Mouse (Mus musculus): Measurements from ENCODE around the gene Boll. TPM values are rescaled to one million over a fixed set of nuclear protein-coding genes. Genes with fewer than 3 reads are reported as not detected.

Boll gene
- polyA plus RNA-seq, 1 experiment: not detected

GRCm38 (mm10) chr1:55215185-55215813 is 148.0 kb downstream of the Boll start:
- TF ChIP-seq CTCF (IDR thresholded peaks at IDR 0.05; ENCODE audit: insufficient read depth, low read depth, low read length): no peak
- 34% methylated on average over 11 of the region's 11 CpGs for WGBS

DNA sequence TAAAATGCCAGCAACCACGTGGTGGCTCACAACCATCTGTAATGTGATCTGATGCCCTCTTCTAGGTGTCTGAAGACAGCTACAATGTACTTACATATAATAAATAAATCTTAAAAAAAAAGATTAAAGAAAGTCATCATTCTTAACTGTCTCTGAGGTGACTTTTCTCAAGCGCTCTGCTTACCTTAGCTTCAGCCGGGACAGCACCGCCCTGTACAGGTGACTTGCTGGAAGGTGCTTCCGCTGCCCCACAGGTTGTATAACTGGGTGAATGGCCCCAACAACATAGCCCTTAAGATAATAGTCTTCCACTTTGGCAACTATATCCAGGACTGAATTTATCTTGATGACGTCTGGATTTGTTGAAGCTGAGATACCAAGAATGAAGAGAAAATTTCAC is 149.3 kb downstream of the Boll start:
- Histone ChIP-seq H3K27ac (ENCODE audit: insufficient read depth, low read depth, low read length) (no peak overlapping the region), H3K4me1 (ENCODE audit: control insufficient read depth, insufficient read depth, low read length) (0 out of 2 replicates have a peak, but pooled peaks cover 6% of the 10 kb centered on the region), H3K4me3 (ENCODE audit: insufficient read depth, low read depth, low read length) (no peak overlapping the region)
- no peak for TF ChIP-seq POLR2A (IDR thresholded peaks at IDR 0.05; ENCODE audit: insufficient read depth, low read depth, low read length)
- WGBS: 92% methylated on average over 6 of the region's 6 CpGs

More at GRCm38 (mm10) chr1:55215185-55215813, 148.0 kb downstream of the Boll start:
- Histone ChIP-seq H3K4me3 (ENCODE audit: insufficient read depth, low read depth, low read length) (no peak overlapping the region), H3K27ac (ENCODE audit: insufficient read depth, low read depth, low read length) (no peak overlapping the region), H3K4me1 (ENCODE audit: control insufficient read depth, insufficient read depth, low read length) (0 out of 2 replicates have a peak, but pooled peaks cover 4% of the 10 kb centered on the region)

DNA sequence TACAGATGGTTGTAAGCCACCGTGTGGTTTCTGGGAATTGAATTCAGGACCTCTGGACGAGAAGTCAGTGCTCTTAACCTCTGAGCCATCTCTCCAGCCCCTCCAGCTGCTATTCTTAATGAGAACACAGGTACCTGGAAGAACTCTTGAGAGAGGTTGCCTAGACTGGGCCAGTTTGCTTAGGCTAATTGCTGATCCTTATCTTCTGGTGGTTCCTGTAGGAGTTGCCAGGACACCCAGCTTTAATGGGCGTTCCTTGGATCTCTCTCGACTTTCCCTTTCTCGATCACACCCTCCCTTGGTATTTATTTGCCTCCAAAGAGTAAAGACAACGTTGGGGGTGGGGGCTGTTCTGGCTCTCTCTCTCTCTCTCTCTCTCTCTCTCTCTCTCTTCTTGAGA is 149.8 kb downstream of the Boll start:
- no peak for TF ChIP-seq POLR2A (IDR thresholded peaks at IDR 0.05; ENCODE audit: insufficient read depth, low read depth, low read length)
- H3K4me3 ChIP-seq (ENCODE audit: insufficient read depth, low read depth, low read length): no peak overlapping the region
- WGBS: 83% methylated on average over 6 of the region's 6 CpGs
- H3K4me1 ChIP-seq (ENCODE audit: control insufficient read depth, insufficient read depth, low read length): 0 out of 2 replicates have a peak, but pooled peaks cover 6% of the 10 kb centered on the region
- no peak overlapping the region for H3K27ac ChIP-seq (ENCODE audit: insufficient read depth, low read depth, low read length)

DNA sequence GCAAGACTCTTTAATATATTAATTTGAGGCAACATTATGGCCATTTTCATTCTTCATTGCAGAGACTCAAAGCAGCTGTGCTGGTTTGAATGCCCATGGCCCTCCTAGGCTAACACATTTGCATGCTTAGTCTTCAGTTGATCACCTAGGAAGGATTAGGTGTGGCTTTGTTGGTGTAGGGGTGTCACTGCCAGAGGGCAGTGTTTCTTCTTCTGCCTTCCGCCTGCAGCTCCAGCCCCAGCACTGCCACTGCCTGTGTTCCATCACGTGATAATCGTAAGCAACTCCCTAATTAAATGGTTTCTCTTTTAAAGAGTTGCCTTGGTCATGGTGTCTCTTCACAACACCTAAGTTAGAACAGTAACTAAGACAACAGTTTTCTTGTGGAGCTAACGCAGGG is 150.5 kb downstream of the Boll start:
- TF ChIP-seq POLR2A (IDR thresholded peaks at IDR 0.05; ENCODE audit: insufficient read depth, low read depth, low read length) (no peak), CTCF (IDR thresholded peaks at IDR 0.05; ENCODE audit: insufficient read depth, low read depth, low read length) (no peak)
- Histone ChIP-seq H3K4me1 (ENCODE audit: control insufficient read depth, insufficient read depth, low read length) (0 out of 2 replicates have a peak, but pooled peaks cover 6% of the 10 kb centered on the region), H3K4me3 (ENCODE audit: insufficient read depth, low read depth, low read length) (no peak overlapping the region), H3K27ac (ENCODE audit: insufficient read depth, low read depth, low read length) (no peak overlapping the region)
- 88% methylated on average over 4 of the region's 4 CpGs for WGBS

GRCm38 (mm10) chr1:55211081-55211480 is 152.2 kb downstream of the Boll start:
- H3K4me3 ChIP-seq (ENCODE audit: insufficient read depth, low read depth, low read length): no peak overlapping the region
- no peak overlapping the region for H3K27ac ChIP-seq (ENCODE audit: insufficient read depth, low read depth, low read length)
- 0 out of 2 replicates have a peak, but pooled peaks cover 6% of the 10 kb centered on the region for H3K4me1 ChIP-seq (ENCODE audit: control insufficient read depth, insufficient read depth, low read length)
- TF ChIP-seq POLR2A (IDR thresholded peaks at IDR 0.05; ENCODE audit: insufficient read depth, low read depth, low read length) (no peak), CTCF (IDR thresholded peaks at IDR 0.05; ENCODE audit: insufficient read depth, low read depth, low read length) (no peak)
- WGBS: 88% methylated on average over 8 of the region's 8 CpGs

DNA sequence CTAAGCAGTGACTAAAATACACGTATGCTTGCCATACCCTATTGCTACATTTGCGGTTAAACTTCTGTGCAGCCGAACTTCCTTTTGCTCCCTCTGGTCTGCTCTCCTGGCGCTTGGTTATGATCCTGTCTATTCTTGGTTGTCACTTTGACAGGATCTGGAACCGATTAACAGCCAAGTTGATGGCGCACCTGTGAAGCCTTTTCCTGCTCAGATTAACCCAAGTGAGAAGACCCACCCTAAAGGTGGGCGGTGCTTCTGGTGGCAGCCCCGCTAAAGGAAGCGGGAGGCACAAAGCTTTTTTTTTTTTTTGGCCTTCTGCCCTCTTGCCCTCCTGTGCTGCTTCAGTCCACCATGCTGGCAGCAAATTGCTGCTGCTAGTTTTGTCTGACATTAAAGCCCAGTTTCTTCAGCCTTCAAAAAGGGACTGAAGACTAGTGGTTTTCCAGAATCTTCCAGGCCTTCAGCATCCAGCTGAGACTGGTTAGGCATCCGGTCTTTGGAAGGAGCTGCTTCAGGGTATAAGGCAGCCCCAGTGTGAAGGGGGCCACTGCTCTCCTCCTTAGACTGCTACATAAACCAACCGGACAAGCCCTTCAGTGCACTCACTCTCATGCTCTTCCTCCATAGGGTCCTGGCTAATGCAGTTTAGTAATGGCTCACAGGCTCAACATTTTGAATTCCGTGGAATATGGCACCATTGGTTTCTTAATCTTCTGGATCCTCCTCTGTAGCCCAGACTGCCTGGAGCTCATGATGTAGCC is 152.9 kb downstream of the Boll start:
- TF ChIP-seq CTCF (IDR thresholded peaks at IDR 0.05; ENCODE audit: insufficient read depth, low read depth, low read length): no peak
- no peak for TF ChIP-seq POLR2A (IDR thresholded peaks at IDR 0.05; ENCODE audit: insufficient read depth, low read depth, low read length)
- no peak overlapping the region for H3K27ac ChIP-seq (ENCODE audit: insufficient read depth, low read depth, low read length)
- WGBS: 69% methylated on average over 12 of the region's 12 CpGs
- H3K4me1 ChIP-seq (ENCODE audit: control insufficient read depth, insufficient read depth, low read length): 0 out of 2 replicates have a peak, but pooled peaks cover 5% of the 10 kb centered on the region
- H3K4me3 ChIP-seq (ENCODE audit: insufficient read depth, low read depth, low read length): no peak overlapping the region

DNA sequence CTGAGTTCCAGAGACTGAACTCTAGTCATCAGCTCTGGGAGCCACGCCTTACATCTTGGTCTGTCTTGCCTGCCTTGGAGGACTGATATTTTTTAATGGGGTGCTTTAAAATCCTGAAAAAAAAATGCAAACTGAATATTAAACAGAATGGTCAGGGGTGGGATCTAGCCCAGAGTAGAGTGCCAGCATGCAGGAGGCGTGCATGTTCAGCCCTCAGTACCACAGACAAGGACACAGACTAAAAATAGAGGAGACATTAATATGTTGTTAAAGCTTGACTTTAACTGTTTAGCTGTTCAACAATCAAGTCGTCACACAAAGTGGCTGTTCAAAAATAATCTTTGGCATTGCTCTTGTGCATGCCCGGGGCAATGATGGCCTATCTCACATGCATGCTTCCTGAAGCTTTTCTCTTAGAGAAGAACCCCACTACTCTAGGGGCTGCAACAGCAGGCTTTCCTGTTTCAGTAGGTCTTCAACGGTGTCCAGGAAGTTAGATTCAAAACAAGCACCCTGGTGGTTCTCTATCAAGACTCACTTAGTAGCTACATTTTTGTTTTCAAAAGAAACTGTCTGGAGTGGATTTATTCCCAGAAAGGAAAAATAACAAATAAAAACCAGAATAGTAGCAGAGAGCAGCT is 154.6 kb downstream of the Boll start:
- no peak overlapping the region for H3K4me3 ChIP-seq (ENCODE audit: insufficient read depth, low read depth, low read length)
- 69% methylated on average over 5 of the region's 5 CpGs for WGBS
- H3K27ac ChIP-seq (ENCODE audit: insufficient read depth, low read depth, low read length): no peak overlapping the region
- TF ChIP-seq POLR2A (IDR thresholded peaks at IDR 0.05; ENCODE audit: insufficient read depth, low read depth, low read length): no peak
- no peak for TF ChIP-seq CTCF (IDR thresholded peaks at IDR 0.05; ENCODE audit: insufficient read depth, low read depth, low read length)
- H3K4me1 ChIP-seq (ENCODE audit: control insufficient read depth, insufficient read depth, low read length): 0 out of 2 replicates have a peak, but pooled peaks cover 4% of the 10 kb centered on the region

GRCm38 (mm10) chr1:55207561-55207960 is 155.7 kb downstream of the Boll start:
- H3K27ac ChIP-seq (ENCODE audit: insufficient read depth, low read depth, low read length): no peak overlapping the region
- TF ChIP-seq CTCF (IDR thresholded peaks at IDR 0.05; ENCODE audit: insufficient read depth, low read depth, low read length) (no peak), POLR2A (IDR thresholded peaks at IDR 0.05; ENCODE audit: insufficient read depth, low read depth, low read length) (no peak)
- 77% methylated on average over 6 of the region's 6 CpGs for WGBS
- H3K4me1 ChIP-seq (ENCODE audit: control insufficient read depth, insufficient read depth, low read length): peaks cover 4% of the 10 kb centered on the region
- no peak overlapping the region for H3K4me3 ChIP-seq (ENCODE audit: insufficient read depth, low read depth, low read length)

GRCm38 (mm10) chr1:55205808-55206327 is 157.4 kb downstream of the Boll start:
- H3K27ac ChIP-seq (ENCODE audit: insufficient read depth, low read depth, low read length): no peak overlapping the region
- WGBS: 71% methylated on average over 5 of the region's 5 CpGs
- H3K4me3 ChIP-seq (ENCODE audit: insufficient read depth, low read depth, low read length): no peak overlapping the region
- TF ChIP-seq CTCF (IDR thresholded peaks at IDR 0.05; ENCODE audit: insufficient read depth, low read depth, low read length) (no peak), POLR2A (IDR thresholded peaks at IDR 0.05; ENCODE audit: insufficient read depth, low read depth, low read length) (no peak)
- peaks cover 13% of the 10 kb centered on the region for H3K4me1 ChIP-seq (ENCODE audit: control insufficient read depth, insufficient read depth, low read length)

Measured in olfactory bulb, adult 2 months (tissue).